Mouse (Mus musculus): ENCODE data around the gene Cept1. TPM values are rescaled to one million over a fixed set of nuclear protein-coding genes. Genes with fewer than 3 reads are reported as not detected.

The Cept1 gene
- polyA plus RNA-seq, 1 experiment from 2014 or later, result 40.2 TPM

GRCm38 (mm10) chr3:106526411-106526810 lies 21.2 kb downstream of the Cept1 start:
- WGBS, result 94% methylated on average over 2 of the region's 2 CpGs
- Histone ChIP-seq H3K36me3 (0 out of 2 replicates have a peak, but pooled peaks cover 2% of the 10 kb centered on the region), H3K4me1 (no peaks in the 10 kb centered on the region), H3K4me3 (no peak overlapping the region), H3K27me3 (ENCODE audit: low read depth, poor library complexity, severe bottlenecking) (no peaks in the 10 kb centered on the region), H3K27ac (replicated peaks) (no peak overlapping the region), H3K9me3 (replicated peaks) (no peaks in the 10 kb centered on the region)
- DNase-seq (ENCODE audit: low spot score), result no peak

- Histone ChIP-seq H3K4me1 (no peaks in the 10 kb centered on the region), H3K27ac (replicated peaks) (no peak overlapping the region), H3K36me3 (0 out of 2 replicates have a peak, but pooled peaks cover 2% of the 10 kb centered on the region), H3K27me3 (ENCODE audit: low read depth, poor library complexity, severe bottlenecking) (no peaks in the 10 kb centered on the region), H3K4me3 (no peak overlapping the region), H3K9me3 (replicated peaks) (no peaks in the 10 kb centered on the region)
- no peak for DNase-seq (ENCODE audit: low spot score)
- 95% methylated on average over 1 of the region's 1 CpGs for WGBS
Measured at GRCm38 (mm10) chr3:106522730-106523129, 24.9 kb downstream of the Cept1 start.

GRCm38 (mm10) chr3:106515016-106515415 lies 32.6 kb downstream of the Cept1 start:
- 88% methylated on average over 6 of the region's 6 CpGs for WGBS

GRCm38 (mm10) chr3:106510669-106511068 lies 36.9 kb downstream of the Cept1 start:
- Histone ChIP-seq H3K36me3 (no peaks in the 10 kb centered on the region), H3K27ac (replicated peaks) (no peak overlapping the region), H3K9me3 (replicated peaks) (no peaks in the 10 kb centered on the region), H3K4me1 (no peaks in the 10 kb centered on the region), H3K27me3 (ENCODE audit: low read depth, poor library complexity, severe bottlenecking) (no peaks in the 10 kb centered on the region), H3K4me3 (no peak overlapping the region)
- DNase-seq (ENCODE audit: low spot score), result no peak
- WGBS, result 97% methylated on average over 1 of the region's 1 CpGs

More at GRCm38 (mm10) chr3:106515016-106515415, 32.6 kb downstream of the Cept1 start:
- DNase-seq (ENCODE audit: low spot score), result no peak
- Histone ChIP-seq H3K27ac (replicated peaks) (no peak overlapping the region), H3K27me3 (ENCODE audit: low read depth, poor library complexity, severe bottlenecking) (no peaks in the 10 kb centered on the region), H3K9me3 (replicated peaks) (no peaks in the 10 kb centered on the region), H3K36me3 (no peaks in the 10 kb centered on the region), H3K4me1 (no peaks in the 10 kb centered on the region), H3K4me3 (no peak overlapping the region)

- Histone ChIP-seq H3K4me1 (no peaks in the 10 kb centered on the region), H3K27me3 (ENCODE audit: low read depth, poor library complexity, severe bottlenecking) (no peaks in the 10 kb centered on the region), H3K9me3 (replicated peaks) (no peaks in the 10 kb centered on the region), H3K36me3 (peaks cover 31% of the 10 kb centered on the region), H3K4me3 (no peak overlapping the region), H3K27ac (replicated peaks) (no peak overlapping the region)
- 88% methylated on average over 2 of the region's 2 CpGs for WGBS
- no peak for DNase-seq (ENCODE audit: low spot score)
Measured at GRCm38 (mm10) chr3:106502892-106503291, 44.7 kb downstream of the Cept1 start.

- Histone ChIP-seq H3K27me3 (ENCODE audit: low read depth, poor library complexity, severe bottlenecking) (no peaks in the 10 kb centered on the region), H3K36me3 (peaks cover 31% of the 10 kb centered on the region), H3K27ac (replicated peaks) (no peak overlapping the region), H3K9me3 (replicated peaks) (no peaks in the 10 kb centered on the region), H3K4me3 (no peak overlapping the region), H3K4me1 (no peaks in the 10 kb centered on the region)
- WGBS, result 94% methylated on average over 2 of the region's 2 CpGs
- no peak for DNase-seq (ENCODE audit: low spot score)
Measured at GRCm38 (mm10) chr3:106500510-106500909, 47.1 kb downstream of the Cept1 start.

GRCm38 (mm10) chr3:106496996-106497395 lies 50.6 kb downstream of the Cept1 start:
- Histone ChIP-seq H3K27me3 (ENCODE audit: low read depth, poor library complexity, severe bottlenecking) (no peaks in the 10 kb centered on the region), H3K4me1 (no peaks in the 10 kb centered on the region), H3K9me3 (replicated peaks) (no peaks in the 10 kb centered on the region), H3K27ac (replicated peaks) (no peak overlapping the region), H3K4me3 (no peak overlapping the region), H3K36me3 (peaks cover 8% of the 10 kb centered on the region; the same call in 1 of the 2 replicates)
- WGBS, result 77% methylated on average over 3 of the region's 3 CpGs
- no peak for DNase-seq (ENCODE audit: low spot score)

- 85% methylated on average over 4 of the region's 4 CpGs for WGBS
- Histone ChIP-seq H3K9me3 (replicated peaks) (no peaks in the 10 kb centered on the region), H3K27me3 (ENCODE audit: low read depth, poor library complexity, severe bottlenecking) (no peaks in the 10 kb centered on the region), H3K36me3 (peaks cover 4% of the 10 kb centered on the region; the same call in 1 of the 2 replicates), H3K27ac (replicated peaks) (no peak overlapping the region), H3K4me1 (no peaks in the 10 kb centered on the region), H3K4me3 (no peak overlapping the region)
- no peak for DNase-seq (ENCODE audit: low spot score)
Measured at GRCm38 (mm10) chr3:106496045-106496721, 51.4 kb downstream of the Cept1 start.

GRCm38 (mm10) chr3:106495346-106496044 lies 52.1 kb downstream of the Cept1 start:
- WGBS, result 95% methylated on average over 1 of the region's 1 CpGs
- no peaks in the 10 kb centered on the region; the same call in 1 of the 2 replicates for H3K36me3 ChIP-seq
- H3K4me1 ChIP-seq, result no peaks in the 10 kb centered on the region

GRCm38 (mm10) chr3:106494417-106494950 lies 53.1 kb downstream of the Cept1 start:
- 89% methylated on average over 1 of the region's 1 CpGs for WGBS
- Histone ChIP-seq H3K27ac (replicated peaks) (no peak overlapping the region), H3K4me3 (no peak overlapping the region), H3K36me3 (no peaks in the 10 kb centered on the region), H3K4me1 (no peaks in the 10 kb centered on the region), H3K9me3 (replicated peaks) (no peaks in the 10 kb centered on the region), H3K27me3 (ENCODE audit: low read depth, poor library complexity, severe bottlenecking) (no peaks in the 10 kb centered on the region)
- no peak for DNase-seq (ENCODE audit: low spot score)

More at GRCm38 (mm10) chr3:106495346-106496044, 52.1 kb downstream of the Cept1 start:
- no peaks in the 10 kb centered on the region for H3K27me3 ChIP-seq (ENCODE audit: low read depth, poor library complexity, severe bottlenecking)
- H3K9me3 ChIP-seq (replicated peaks), result no peaks in the 10 kb centered on the region
- no peak overlapping the region for H3K4me3 ChIP-seq
- H3K27ac ChIP-seq (replicated peaks), result no peak overlapping the region
- DNase-seq (ENCODE audit: low spot score), result no peak

- H3K27ac ChIP-seq (replicated peaks), result no peak overlapping the region
- 86% methylated on average over 3 of the region's 3 CpGs for WGBS
- DNase-seq (ENCODE audit: low spot score), result no peak
- H3K27me3 ChIP-seq (ENCODE audit: low read depth, poor library complexity, severe bottlenecking), result no peaks in the 10 kb centered on the region
- H3K4me1 ChIP-seq, result no peaks in the 10 kb centered on the region
- H3K36me3 ChIP-seq, result no peaks in the 10 kb centered on the region
- no peaks in the 10 kb centered on the region for H3K9me3 ChIP-seq (replicated peaks)
- H3K4me3 ChIP-seq, result no peak overlapping the region
Measured at GRCm38 (mm10) chr3:106493882-106494281, 53.7 kb downstream of the Cept1 start.

GRCm38 (mm10) chr3:106493202-106493601 lies 54.4 kb downstream of the Cept1 start:
- DNase-seq (ENCODE audit: low spot score), result no peak
- WGBS, result 89% methylated on average over 8 of the region's 8 CpGs
- no peak overlapping the region for H3K27ac ChIP-seq (replicated peaks)

GRCm38 (mm10) chr3:106492723-106493122 lies 54.9 kb downstream of the Cept1 start:
- Histone ChIP-seq H3K36me3 (no peaks in the 10 kb centered on the region), H3K4me3 (no peak overlapping the region), H3K9me3 (replicated peaks) (no peaks in the 10 kb centered on the region), H3K4me1 (no peaks in the 10 kb centered on the region), H3K27ac (replicated peaks) (no peak overlapping the region), H3K27me3 (ENCODE audit: low read depth, poor library complexity, severe bottlenecking) (no peaks in the 10 kb centered on the region)
- DNase-seq (ENCODE audit: low spot score), result no peak
- WGBS, result 90% methylated on average over 1 of the region's 1 CpGs

More at GRCm38 (mm10) chr3:106493202-106493601, 54.4 kb downstream of the Cept1 start:
- Histone ChIP-seq H3K9me3 (replicated peaks) (no peaks in the 10 kb centered on the region), H3K27me3 (ENCODE audit: low read depth, poor library complexity, severe bottlenecking) (no peaks in the 10 kb centered on the region), H3K4me3 (no peak overlapping the region), H3K36me3 (no peaks in the 10 kb centered on the region), H3K4me1 (no peaks in the 10 kb centered on the region)

All from midbrain, embryonic 10.5 days (tissue).